Mouse (Mus musculus) liver, embryonic 13.5 days (tissue): ENCODE data around the gene Gsk3a. TPM values are rescaled to one million over a fixed set of nuclear protein-coding genes. Genes with fewer than 3 reads are reported as not detected.

Experiments
- microRNA-seq: library from miRNA; unstranded; fragments of <30 nt; microRNA quantifications from one replicate; pipeline ENCODE4, GENCODE M21; 2016
- polyA plus RNA-seq: library from polyadenylated mRNA; unstranded; fragments of >200 nt; fragmentation: Nextera tagmentation; extraction: Ambion mirVana; gene quantifications from 2 replicates; pipeline ENCODE4 v1.2.1, GENCODE M21; 2015

Gene Gsk3a
- polyA plus RNA-seq, 1 experiment from 2014 or later, result 6.3 TPM

Small RNA genes within 50 kb of the gene (microRNA-seq; reads per million reads assigned to microRNA genes)
- 1.2 reads per million for gene Mir7048

Other genes starting within 250 kb of the Gsk3a start
- gene Atp1a3, start 231.9 kb downstream of the Gsk3a start, polyA plus RNA-seq, result 0.82 and 0.87 TPM in 2 replicates
- 0.86 and 1.0 TPM in 2 replicates for gene Grik5, start 165.5 kb downstream of the Gsk3a start, polyA plus RNA-seq
- gene Zfp574, start 165.3 kb downstream of the Gsk3a start, polyA plus RNA-seq, result 9.7 and 11.1 TPM in 2 replicates
- 1.5 and 1.6 TPM in 2 replicates for gene Pou2f2, start 58.1 kb downstream of the Gsk3a start, polyA plus RNA-seq
- 27.0 and 27.6 TPM in 2 replicates for gene Dedd2, start 17.2 kb downstream of the Gsk3a start, polyA plus RNA-seq
- 2.0 and 2.1 TPM in 2 replicates for gene Zfp526, start 16.4 kb downstream of the Gsk3a start, polyA plus RNA-seq
- gene Erf, start 12.9 kb upstream of the Gsk3a start, polyA plus RNA-seq, result 4.3 TPM in 2 replicates
- 9.7 and 10.4 TPM in 2 replicates for gene Cic, start 29.9 kb upstream of the Gsk3a start, polyA plus RNA-seq
- gene Pafah1b3, start 60.1 kb upstream of the Gsk3a start, polyA plus RNA-seq, result 29.3 and 31.6 TPM in 2 replicates
- gene Prr19, start 63.6 kb upstream of the Gsk3a start, polyA plus RNA-seq, result not detected in 2 replicates
- gene Tmem145, start 68.3 kb upstream of the Gsk3a start, polyA plus RNA-seq, result 0.10 TPM in 1 of 2 replicates, not detected in the other
- gene Megf8, start 79.3 kb upstream of the Gsk3a start, polyA plus RNA-seq, result 1.0 and 1.2 TPM in 2 replicates
- gene Cnfn, start 131.9 kb upstream of the Gsk3a start, polyA plus RNA-seq, result 0.15 TPM in 1 of 2 replicates, not detected in the other
- gene Lipe, start 160.9 kb upstream of the Gsk3a start, polyA plus RNA-seq, result 2.4 and 2.7 TPM in 2 replicates
- not detected in 2 replicates for gene Cxcl17, start 175.0 kb upstream of the Gsk3a start, polyA plus RNA-seq
- 1.7 and 2.5 TPM in 2 replicates for gene Ceacam1, start 239.8 kb upstream of the Gsk3a start, polyA plus RNA-seq